Mouse (Mus musculus) stomach, embryonic 14.5 days (tissue): ENCODE data around the gene Ncln. TPM values are rescaled to one million over a fixed set of nuclear protein-coding genes. Genes with fewer than 3 reads are reported as not detected.

ENCODE experiments used
- ATAC-seq: fragments of 200-750 bp; cut with Nextera tagmentation; 2 replicates; pipeline ENCODE4 v1.8.0; 2017; ENCODE audit warnings: low read depth, moderate TSS enrichment; ENCODE audit not compliant: insufficient number of reproducible peaks, insufficient read depth, low FRiP score
- H3K27ac ChIP-seq: fragments of 300-500 bp; sonication (generic); 2 replicates; pipeline ENCODE4 v1.5.1; 2014; ENCODE audit warnings: mild to moderate bottlenecking, low read length, moderate library complexity, mixed read lengths
- H3K27me3 ChIP-seq: fragments of 300-500 bp; sonication (generic); 2 replicates; pipeline ENCODE4 v1.6.1; 2014; ENCODE audit warnings: low read length, control low read depth, mixed read lengths; ENCODE audit not compliant: control insufficient read depth, insufficient read depth
- H3K36me3 ChIP-seq: fragments of 300-500 bp; sonication (generic); 2 replicates; pipeline ENCODE4 v1.6.1; 2014; ENCODE audit warnings: mild to moderate bottlenecking, control low read depth, low read length, moderate library complexity, mixed read lengths; ENCODE audit not compliant: control insufficient read depth, insufficient read depth
- H3K4me1 ChIP-seq: fragments of 300-500 bp; sonication (generic); 2 replicates; pipeline ENCODE4 v1.6.1; 2014; ENCODE audit warnings: low read length, control low read depth, mixed read lengths; ENCODE audit not compliant: control insufficient read depth, insufficient read depth
- H3K4me2 ChIP-seq: fragments of 300-500 bp; sonication (generic); replicated peaks from 2 replicates; pipeline ENCODE4 v1.6.1; 2014; ENCODE audit warnings: low read depth, low read length, control low read depth
- H3K4me3 ChIP-seq: fragments of 300-500 bp; sonication (generic); 2 replicates; pipeline ENCODE4 v1.5.1; 2014; ENCODE audit warnings: low read depth, low read length, control low read depth
- H3K9ac ChIP-seq: fragments of 300-500 bp; sonication (generic); replicated peaks from 2 replicates; pipeline ENCODE4 v1.6.1; 2014; ENCODE audit warnings: low read depth, mild to moderate bottlenecking, control low read depth, low read length, moderate library complexity, mixed read lengths
- H3K9me3 ChIP-seq: fragments of 300-500 bp; sonication (generic); 2 replicates; pipeline ENCODE4 v1.6.1; 2016; ENCODE audit warnings: low read depth, low read length, control low read depth; ENCODE audit not compliant: control insufficient read depth
- WGBS: fragments of 180-500 bp; shearing (Covaris S2); extraction: QIAGEN DNeasy Blood & Tissue Kit; methylation state at CpG from one replicate; pipeline ENCODE4 v1.1.7; 2014; 5-methylcytosine and 5-hydroxymethylcytosine counted together
- polyA plus RNA-seq: library from polyadenylated mRNA; unstranded; fragments of >200 nt; fragmentation: Nextera tagmentation; extraction: Ambion mirVana; gene quantifications from 2 replicates; pipeline ENCODE4 v1.2.1, GENCODE M21; 2014

Ncln gene
- polyA plus RNA-seq, 1 experiment from 2014 or later: 79.1 TPM

- 83% methylated on average over 3 of the region's 3 CpGs for WGBS
- peaks cover 14% of the 10 kb centered on the region for H3K36me3 ChIP-seq
These were observed 42.3 kb upstream of the Ncln start for GRCm38 (mm10) chr10:81538321-81539048.

GRCm38 (mm10) chr10:81537429-81537828 lies 41.2 kb upstream of the Ncln start:
- H3K36me3 ChIP-seq: peaks cover 23% of the 10 kb centered on the region
- 93% methylated on average over 2 of the region's 2 CpGs for WGBS

More at GRCm38 (mm10) chr10:81538321-81539048, 42.3 kb upstream of the Ncln start:
- Histone ChIP-seq H3K27ac (no peak overlapping the region), H3K9me3 (no peaks in the 10 kb centered on the region), H3K4me1 (peaks cover 20% of the 10 kb centered on the region), H3K4me2 (no peak overlapping the region), H3K4me3 (no peak overlapping the region), H3K27me3 (no peaks in the 10 kb centered on the region), H3K9ac (no peak overlapping the region)
- ATAC-seq: no peak

GRCm38 (mm10) chr10:81536734-81537133 lies 40.5 kb upstream of the Ncln start:
- Histone ChIP-seq H3K27ac (no peak overlapping the region), H3K36me3 (peaks cover 28% of the 10 kb centered on the region), H3K4me2 (no peak overlapping the region), H3K9me3 (no peaks in the 10 kb centered on the region), H3K4me1 (peaks cover 5% of the 10 kb centered on the region; the same call in 1 of the 2 replicates), H3K4me3 (no peak overlapping the region), H3K9ac (no peak overlapping the region), H3K27me3 (no peaks in the 10 kb centered on the region)
- 80% methylated on average over 6 of the region's 6 CpGs for WGBS
- ATAC-seq: no peak

More at GRCm38 (mm10) chr10:81537429-81537828, 41.2 kb upstream of the Ncln start:
- ATAC-seq: no peak
- Histone ChIP-seq H3K4me1 (peaks cover 10% of the 10 kb centered on the region), H3K27me3 (no peaks in the 10 kb centered on the region), H3K4me2 (no peak overlapping the region), H3K27ac (no peak overlapping the region), H3K9me3 (no peaks in the 10 kb centered on the region), H3K4me3 (no peak overlapping the region), H3K9ac (no peak overlapping the region)

- H3K27ac ChIP-seq: no peak overlapping the region
- H3K4me3 ChIP-seq: no peak overlapping the region
- H3K27me3 ChIP-seq: no peaks in the 10 kb centered on the region
- no peak overlapping the region for H3K9ac ChIP-seq
- peaks cover 42% of the 10 kb centered on the region for H3K36me3 ChIP-seq
- H3K4me2 ChIP-seq: no peak overlapping the region
- 0 out of 2 replicates have a peak, but pooled peaks cover 3% of the 10 kb centered on the region for H3K4me1 ChIP-seq
- no peaks in the 10 kb centered on the region for H3K9me3 ChIP-seq
- peak; percentile 46; the same call in 1 of the 2 replicates for ATAC-seq
- 59% methylated on average over 16 of the region's 16 CpGs for whole genome bisulfite sequencing
These were observed 38.6 kb upstream of the Ncln start for GRCm38 (mm10) chr10:81534826-81535225.

- Histone ChIP-seq H3K27me3 (no peaks in the 10 kb centered on the region), H3K4me1 (0 out of 2 replicates have a peak, but pooled peaks cover 9% of the 10 kb centered on the region), H3K9ac (no peak overlapping the region), H3K4me2 (no peak overlapping the region), H3K27ac (no peak overlapping the region), H3K9me3 (no peaks in the 10 kb centered on the region), H3K4me3 (no peak overlapping the region), H3K36me3 (peaks cover 24% of the 10 kb centered on the region)
- WGBS: 13% methylated on average over 14 of the region's 14 CpGs
- no peak for ATAC-seq
These were observed 30.6 kb upstream of the Ncln start for GRCm38 (mm10) chr10:81526779-81527178.

GRCm38 (mm10) chr10:81525017-81525694 lies 29.0 kb upstream of the Ncln start:
- no peak overlapping the region for H3K9ac ChIP-seq
- peak; percentile 15; the same call in 1 of the 2 replicates for ATAC-seq

GRCm38 (mm10) chr10:81524051-81524605 lies 27.9 kb upstream of the Ncln start, which contains the start of gene Gna15:
Gene Gna15 (minus strand): TSS chr10:81524225.
- 10% methylated on average over 9 of the region's 9 CpGs for WGBS
- Histone ChIP-seq H3K4me2 (no peak within 1 kb of the TSS; the same call in 1 of the 2 replicates), H3K9ac (no peak within 1 kb of the TSS)

More at GRCm38 (mm10) chr10:81525017-81525694, 29.0 kb upstream of the Ncln start:
- 0 out of 2 replicates have a peak, but pooled peaks cover 9% of the 10 kb centered on the region for H3K4me1 ChIP-seq
- H3K4me2 ChIP-seq: no peak overlapping the region
- no peak overlapping the region for H3K4me3 ChIP-seq
- 54% methylated on average over 12 of the region's 13 CpGs for WGBS
- H3K27me3 ChIP-seq: no peaks in the 10 kb centered on the region
- H3K27ac ChIP-seq: peak overlapping the region; percentile 39; the same call in 1 of the 2 replicates
- H3K9me3 ChIP-seq: no peaks in the 10 kb centered on the region
- peaks cover 10% of the 10 kb centered on the region for H3K36me3 ChIP-seq

GRCm38 (mm10) chr10:81523570-81523969 lies 27.4 kb upstream of the Ncln start:
- H3K9ac ChIP-seq: no peak overlapping the region
- no peak overlapping the region; the same call in 1 of the 2 replicates for H3K4me2 ChIP-seq
- H3K36me3 ChIP-seq: no peaks in the 10 kb centered on the region
- H3K4me1 ChIP-seq: 0 out of 2 replicates have a peak, but pooled peaks cover 9% of the 10 kb centered on the region
- ATAC-seq: no peak
- H3K9me3 ChIP-seq: no peaks in the 10 kb centered on the region
- peak overlapping the region; percentile 39; the same call in 1 of the 2 replicates for H3K27ac ChIP-seq
- H3K4me3 ChIP-seq: 0 out of 2 replicates have a peak overlapping the region, but pooled peaks have one; percentile 8
- no peaks in the 10 kb centered on the region for H3K27me3 ChIP-seq
- WGBS: 18% methylated on average over 19 of the region's 19 CpGs

More at GRCm38 (mm10) chr10:81524051-81524605, 27.9 kb upstream of the Ncln start, which contains the start of gene Gna15:
- ATAC-seq: peak; percentile 34
- H3K9me3 ChIP-seq: no peaks in the 10 kb centered on the region
- 0 out of 2 replicates have a peak, but pooled peaks cover 9% of the 10 kb centered on the region for H3K4me1 ChIP-seq
- peak within 1 kb of the TSS; percentile 39 for H3K27ac ChIP-seq
- no peaks in the 10 kb centered on the region for H3K27me3 ChIP-seq
- H3K4me3 ChIP-seq: 0 out of 2 replicates have a peak within 1 kb of the TSS, but pooled peaks have one; percentile 8
- H3K36me3 ChIP-seq: no peaks in the 10 kb centered on the region
